Comparison of ENCODE assay signal across 12 mouse cellular contexts in genomic region chrX:105124903-105125302, GRCm38 (mm10). TPM values are rescaled to one million over a fixed set of nuclear protein-coding genes. Genes with fewer than 3 reads are reported as not detected.
A peak's percentile ranks its signal among the peaks of the same experiment; 100 is the strongest.
DNase-seq lines count a peak whose midpoint lies in the region; ATAC-seq and TF ChIP-seq lines count a peak whose summit lies in the region.
"Had no signal": no experiment of that assay in that cellular context is flagged by ENCODE, and none has a peak within 500 bp of the region (broad histone marks: within the 10 kb centered on the region; RNA-seq: fewer than 3 reads in every experiment).

No protein-coding gene starts in this region.

- H3K27ac ChIP-seq in heart, adult 2 months, result no peak overlapping the region
- H3K27ac ChIP-seq in heart, embryonic 10.5 days, result no peak overlapping the region
- no peak overlapping the region for H3K27ac ChIP-seq in limb, embryonic 11.5 days (replicated peaks; ENCODE audit: low read depth, low read length)
- H3K27ac ChIP-seq: embryonic facial prominence, embryonic 15.5 days; liver, embryonic 12.5 days; neural tube, embryonic 12.5 days had no signal

- no peak for TF ChIP-seq EP300 in heart, adult 2 months (IDR thresholded peaks at IDR 0.05; ENCODE audit: insufficient read depth, low read depth, low read length)

- DNase-seq in heart, adult 2 months, result no peak
- DNase-seq in heart, embryonic 10.5 days (ENCODE audit: low spot score), result no peak
- peak; percentile 5 for DNase-seq in left cerebral cortex, postnatal 4 days
- no peak for DNase-seq in left cerebral cortex, adult 11 months (ENCODE audit: low spot score)
- peak; percentile 8 for DNase-seq in Muller cell, postnatal 12 days (ENCODE audit: inconsistent ontology term)
- DNase-seq in limb, embryonic 11.5 days (ENCODE audit: low spot score), result peak; percentile 23
- no peak for DNase-seq in testis, postnatal 14 days (ENCODE audit: low spot score)
- DNase-seq in urinary bladder, postnatal 36 days (ENCODE audit: low spot score in 2 of 2), result no peak
- DNase-seq: kidney, postnatal 25 days had no signal

- no peak for ATAC-seq in limb, embryonic 11.5 days (ENCODE audit: insufficient number of reproducible peaks, low FRiP score, low TSS enrichment, low read depth)
- ATAC-seq: liver, embryonic 12.5 days had no signal

- no peak overlapping the region for H3K9ac ChIP-seq in heart, adult 2 months (ENCODE audit: low read depth, low read length)
- H3K9ac ChIP-seq in limb, embryonic 11.5 days (ENCODE audit: low read length), result no peak overlapping the region
- H3K9ac ChIP-seq: embryonic facial prominence, embryonic 15.5 days; liver, embryonic 12.5 days; neural tube, embryonic 12.5 days had no signal

- intact Hi-C loops in heart, adult 2 months (cut with DNase I), result no loop called here
- intact Hi-C loops in left cerebral cortex, postnatal 4 days (cut with DNase I), result no loop called here

- no peaks in the 10 kb centered on the region for H3K36me3 ChIP-seq in heart, adult 2 months (ENCODE audit: control insufficient read depth, insufficient read depth, low read length)
- H3K36me3 ChIP-seq in heart, embryonic 10.5 days, result no peaks in the 10 kb centered on the region
- H3K36me3 ChIP-seq in limb, embryonic 11.5 days (ENCODE audit: control insufficient read depth, insufficient read depth, low read length), result no peaks in the 10 kb centered on the region
- H3K36me3 ChIP-seq: embryonic facial prominence, embryonic 15.5 days; liver, embryonic 12.5 days; neural tube, embryonic 12.5 days had no signal

- no peak overlapping the region for H3K4me2 ChIP-seq in limb, embryonic 11.5 days (ENCODE audit: low read depth, severe bottlenecking)
- H3K4me2 ChIP-seq: embryonic facial prominence, embryonic 15.5 days; liver, embryonic 12.5 days; neural tube, embryonic 12.5 days had no signal

- H3K27me3 ChIP-seq in heart, adult 2 months (ENCODE audit: control insufficient read depth, insufficient read depth, low read length), result no peaks in the 10 kb centered on the region
- peaks cover 39% of the 10 kb centered on the region for H3K27me3 ChIP-seq in heart, embryonic 10.5 days (ENCODE audit: insufficient read depth, poor library complexity, severe bottlenecking)
- peaks cover 13% of the 10 kb centered on the region for H3K27me3 ChIP-seq in limb, embryonic 11.5 days (ENCODE audit: control insufficient read depth, insufficient read depth, low read length)

- 12% methylated on average over 2 of the region's 3 CpGs for WGBS in heart, adult 2 months
- 27% methylated on average over 2 of the region's 3 CpGs for WGBS in heart, embryonic 10.5 days
- WGBS in limb, embryonic 11.5 days, result 29% methylated on average over 2 of the region's 3 CpGs

- no peaks in the 10 kb centered on the region for H3K4me1 ChIP-seq in heart, adult 2 months (ENCODE audit: control insufficient read depth, insufficient read depth, low read length)
- H3K4me1 ChIP-seq in heart, embryonic 10.5 days, result no peaks in the 10 kb centered on the region
- no peaks in the 10 kb centered on the region for H3K4me1 ChIP-seq in limb, embryonic 11.5 days (ENCODE audit: control insufficient read depth, insufficient read depth, low read length)
- H3K4me1 ChIP-seq: embryonic facial prominence, embryonic 15.5 days; neural tube, embryonic 12.5 days had no signal

- H3K4me3 ChIP-seq in heart, adult 2 months, result no peak overlapping the region
- no peak overlapping the region for H3K4me3 ChIP-seq in heart, embryonic 10.5 days
- H3K4me3 ChIP-seq in limb, embryonic 11.5 days (ENCODE audit: low read depth, low read length), result no peak overlapping the region
- H3K4me3 ChIP-seq: embryonic facial prominence, embryonic 15.5 days; liver, embryonic 12.5 days; neural tube, embryonic 12.5 days had no signal

- TF ChIP-seq POLR2A in heart, adult 2 months (IDR thresholded peaks at IDR 0.05; ENCODE audit: insufficient read depth, low read depth, low read length), result no peak

- no peaks in the 10 kb centered on the region for H3K79me2 ChIP-seq in heart, adult 2 months (replicated peaks; ENCODE audit: control insufficient read depth, insufficient read depth, low read length)

- peak; percentile 25; the same call in 1 of the 2 replicates for TF ChIP-seq CTCF in heart, adult 2 months (IDR thresholded peaks at IDR 0.05)

- H3K9me3 ChIP-seq in heart, embryonic 10.5 days, result no peaks in the 10 kb centered on the region
- H3K9me3 ChIP-seq in limb, embryonic 11.5 days (ENCODE audit: control insufficient read depth, low read length), result no peaks in the 10 kb centered on the region
- H3K9me3 ChIP-seq: embryonic facial prominence, embryonic 15.5 days; liver, embryonic 12.5 days; neural tube, embryonic 12.5 days had no signal

RNA-seq across cellular contexts. Expression of gene Magee1, which starts 4.7 kb away (rescaled TPM):
- 1 to 10 TPM; 3.5 to 5.0 TPM for total RNA-seq in heart, adult 2 months (2021)
- polyA plus RNA-seq in heart, adult 2 months (2012; rRNA removed), result 3.6 and 3.9 TPM in 2 replicates
- polyA plus RNA-seq in heart, embryonic 10.5 days (2016; fragmentation: Nextera tagmentation; extraction: Ambion mirVana), result 14.7 and 15.0 TPM in 2 replicates
- 100 to 1,000 TPM; 144 to 164 TPM for total RNA-seq in left cerebral cortex, postnatal 4 days (2021)
- 14.9 and 17.2 TPM in 2 replicates for polyA plus RNA-seq in limb, embryonic 11.5 days (2014; fragmentation: Nextera tagmentation; extraction: Ambion mirVana)

RNA-seq across cellular contexts. Expression of gene Pbdc1, which starts 45.3 kb away (rescaled TPM):
- total RNA-seq in heart, adult 2 months (2021), result 1 to 10 TPM; 6.3 to 8.6 TPM
- polyA plus RNA-seq in heart, adult 2 months (2012; rRNA removed), result 3.3 and 7.4 TPM in 2 replicates
- 51.2 and 63.3 TPM in 2 replicates for polyA plus RNA-seq in heart, embryonic 10.5 days (2016; fragmentation: Nextera tagmentation; extraction: Ambion mirVana)
- 10 to 100 TPM; 15.5 to 19.2 TPM for total RNA-seq in left cerebral cortex, postnatal 4 days (2021)
- 81.3 and 83.9 TPM in 2 replicates for polyA plus RNA-seq in limb, embryonic 11.5 days (2014; fragmentation: Nextera tagmentation; extraction: Ambion mirVana)

Comparison
In these comparisons a context has a peak if more than half of its experiments do, and no peak if none do; other contexts are left out.
1. DNase-seq: peak in left cerebral cortex, postnatal 4 days (single experiment), Muller cell, postnatal 12 days (single experiment) and limb, embryonic 11.5 days (single experiment); none in heart, adult 2 months (0 of 2), heart, embryonic 10.5 days (single experiment), left cerebral cortex, adult 11 months (single experiment), testis, postnatal 14 days (single experiment) and urinary bladder, postnatal 36 days (0 of 2).